In the genomic region with DNA sequence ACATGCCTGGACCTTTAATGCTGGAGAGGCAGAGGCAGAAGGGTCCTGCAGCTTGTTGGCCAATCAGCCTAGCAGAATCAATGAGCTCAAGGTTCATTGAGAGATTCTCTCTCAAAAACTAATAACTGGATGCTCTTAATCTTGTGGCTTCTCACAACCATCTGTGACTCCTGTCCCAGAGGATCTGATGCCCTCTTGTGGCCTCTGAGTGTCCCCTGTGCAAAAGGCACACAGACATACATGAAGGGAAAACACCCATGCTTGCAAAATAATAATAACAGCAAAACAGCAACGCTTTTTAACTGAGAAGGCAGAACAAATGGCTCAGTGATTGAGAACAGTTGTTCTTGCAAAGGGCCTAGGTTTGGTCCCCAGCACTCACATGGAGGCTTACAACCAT, we compare ENCODE assay signal across 18 mouse cellular contexts. TPM values are rescaled to one million over a fixed set of nuclear protein-coding genes. Genes with fewer than 3 reads are reported as not detected.
A peak's percentile ranks its signal among the peaks of the same experiment; 100 is the strongest.
DNase-seq lines count a peak whose midpoint lies in the region; ATAC-seq and TF ChIP-seq lines count a peak whose summit lies in the region.
"Had no signal": no experiment of that assay in that cellular context is flagged by ENCODE, and none has a peak within 500 bp of the region (broad histone marks: within the 10 kb centered on the region; RNA-seq: fewer than 3 reads in every experiment).

No protein-coding gene starts in this region.

- H3K9ac ChIP-seq in liver, postnatal 0 days (replicated peaks): no peak overlapping the region
- no peak overlapping the region for H3K9ac ChIP-seq in liver, embryonic 12.5 days
- H3K9ac ChIP-seq: embryonic facial prominence, embryonic 15.5 days; forebrain, embryonic 12.5 days; hindbrain, embryonic 13.5 days; liver, embryonic 13.5 days; midbrain, embryonic 15.5 days had no signal

- H3K9me3 ChIP-seq in liver, postnatal 0 days (ENCODE audit: low read length): no peaks in the 10 kb centered on the region
- H3K9me3 ChIP-seq in liver, embryonic 12.5 days (replicated peaks): no peaks in the 10 kb centered on the region
- H3K9me3 ChIP-seq: embryonic facial prominence, embryonic 15.5 days; forebrain, embryonic 12.5 days; hindbrain, embryonic 13.5 days; liver, embryonic 13.5 days; midbrain, embryonic 15.5 days had no signal

- H3K4me1 ChIP-seq in liver, postnatal 0 days (ENCODE audit: insufficient read depth): no peaks in the 10 kb centered on the region
- no peaks in the 10 kb centered on the region for H3K4me1 ChIP-seq in liver, embryonic 12.5 days
- H3K4me1 ChIP-seq: embryonic facial prominence, embryonic 15.5 days; forebrain, embryonic 12.5 days; hindbrain, embryonic 13.5 days; liver, embryonic 13.5 days; midbrain, embryonic 15.5 days had no signal

- ATAC-seq in liver, postnatal 0 days: no peak
- no peak for ATAC-seq in liver, embryonic 12.5 days
- ATAC-seq: midbrain, embryonic 15.5 days had no signal

- no peak for TF ChIP-seq EP300 in liver, postnatal 0 days (IDR thresholded peaks at IDR 0.05; ENCODE audit: low read depth)

- H3K27me3 ChIP-seq in liver, postnatal 0 days (ENCODE audit: insufficient read depth, low read length): no peaks in the 10 kb centered on the region
- H3K27me3 ChIP-seq in liver, embryonic 12.5 days (replicated peaks): peaks cover 13% of the 10 kb centered on the region; the same call in 1 of the 2 replicates
- H3K27me3 ChIP-seq: embryonic facial prominence, embryonic 15.5 days; forebrain, embryonic 12.5 days; hindbrain, embryonic 13.5 days; liver, embryonic 13.5 days; midbrain, embryonic 15.5 days had no signal

- no peak overlapping the region for H3K4me2 ChIP-seq in liver, postnatal 0 days (ENCODE audit: low read depth, low read length)
- no peak overlapping the region for H3K4me2 ChIP-seq in liver, embryonic 12.5 days
- H3K4me2 ChIP-seq: embryonic facial prominence, embryonic 15.5 days; forebrain, embryonic 12.5 days; hindbrain, embryonic 13.5 days; liver, embryonic 13.5 days; midbrain, embryonic 15.5 days had no signal

- no peak overlapping the region for H3K4me3 ChIP-seq in liver, postnatal 0 days (ENCODE audit: low read depth, low read length)
- no peak overlapping the region for H3K4me3 ChIP-seq in liver, embryonic 12.5 days
- H3K4me3 ChIP-seq: embryonic facial prominence, embryonic 15.5 days; forebrain, embryonic 12.5 days; hindbrain, embryonic 13.5 days; liver, embryonic 13.5 days; midbrain, embryonic 15.5 days had no signal

- WGBS in liver, postnatal 0 days (ENCODE audit: insufficient replicate concordance): 59% methylated on average over 1 of the region's 1 CpGs
- WGBS in liver, embryonic 12.5 days (ENCODE audit: insufficient replicate concordance): 38% methylated on average over 1 of the region's 1 CpGs

- H3K36me3 ChIP-seq in liver, postnatal 0 days (replicated peaks; ENCODE audit: insufficient read depth, low read length): no peaks in the 10 kb centered on the region
- no peaks in the 10 kb centered on the region for H3K36me3 ChIP-seq in liver, embryonic 12.5 days
- H3K36me3 ChIP-seq: embryonic facial prominence, embryonic 15.5 days; forebrain, embryonic 12.5 days; hindbrain, embryonic 13.5 days; liver, embryonic 13.5 days; midbrain, embryonic 15.5 days had no signal

- H3K27ac ChIP-seq in liver, postnatal 0 days (ENCODE audit: low read depth): no peak overlapping the region
- H3K27ac ChIP-seq in liver, embryonic 12.5 days: no peak overlapping the region
- H3K27ac ChIP-seq: embryonic facial prominence, embryonic 15.5 days; forebrain, embryonic 12.5 days; hindbrain, embryonic 13.5 days; liver, embryonic 13.5 days; midbrain, embryonic 15.5 days had no signal

- peak; percentile 57 for DNase-seq in heart, adult 11 months
- DNase-seq in heart, adult 8-10 months (ENCODE audit: low spot score): no peak
- no peak for DNase-seq in liver, postnatal 0 days
- peak; percentile 56 for DNase-seq in 416B (ENCODE audit: low read depth)
- DNase-seq in NIH3T3 (ENCODE audit: low read depth): peak; percentile 29
- DNase-seq in left cerebral cortex, adult 8-10 months (ENCODE audit: low spot score in 2 of 2): no peak
- DNase-seq in layer of hippocampus, adult 18-20 months (ENCODE audit: low spot score in 2 of 2): no peak
- DNase-seq: cerebellum, adult 18-20 months; kidney, adult 18-20 months; liver, embryonic 13.5 days; thymus, adult 18-20 months had no signal

- TF ChIP-seq CTCF in liver, postnatal 0 days (IDR thresholded peaks at IDR 0.05; ENCODE audit: low read depth): peak; percentile 41

RNA-seq across cellular contexts. Expression of gene Map1s, which starts 44.1 kb away (rescaled TPM):
- total RNA-seq in heart, adult 8-10 months (2022): 10 to 100 TPM; 17.8 to 24.5 (median 20.6) TPM
- polyA plus RNA-seq in liver, postnatal 0 days (2015; fragmentation: Nextera tagmentation; extraction: Ambion mirVana): 8.3 and 8.7 TPM in 2 replicates
- polyA plus RNA-seq in liver, embryonic 12.5 days (2016; fragmentation: Nextera tagmentation; extraction: Ambion mirVana): 28.4 and 30.9 TPM in 2 replicates
- total RNA-seq in left cerebral cortex, adult 8-10 months (2022): 100 to 1,000 TPM in 1 of 4 experiments, 10 to 100 TPM in 3; 89.4 to 101 (median 91.1) TPM
- total RNA-seq in layer of hippocampus, adult 18-20 months (2021): 100 to 1,000 TPM in 1 of 2 experiments, 10 to 100 TPM in 1; 96.3 to 100 TPM

RNA-seq across cellular contexts. Expression of gene Rpl18a, which starts 52.6 kb away (rescaled TPM):
- total RNA-seq in heart, adult 8-10 months (2022): 1,000 to 10,000 TPM in 2 of 4 experiments, 100 to 1,000 TPM in 2; 938 to 1,102 (median 988) TPM
- 2,490 and 2,569 TPM in 2 replicates for polyA plus RNA-seq in liver, postnatal 0 days (2015; fragmentation: Nextera tagmentation; extraction: Ambion mirVana)
- 3,066 and 3,170 TPM in 2 replicates for polyA plus RNA-seq in liver, embryonic 12.5 days (2016; fragmentation: Nextera tagmentation; extraction: Ambion mirVana)
- total RNA-seq in left cerebral cortex, adult 8-10 months (2022): 100 to 1,000 TPM; 653 to 769 (median 710) TPM
- total RNA-seq in layer of hippocampus, adult 18-20 months (2021): 100 to 1,000 TPM; 713 to 785 TPM

RNA-seq across cellular contexts. Expression of gene Slc5a5, which starts 57.3 kb away (rescaled TPM):
- total RNA-seq in heart, adult 8-10 months (2022): not detected
- polyA plus RNA-seq in liver, postnatal 0 days (2015; fragmentation: Nextera tagmentation; extraction: Ambion mirVana): not detected in 2 replicates
- polyA plus RNA-seq in liver, embryonic 12.5 days (2016; fragmentation: Nextera tagmentation; extraction: Ambion mirVana): 0.08 and 0.11 TPM in 2 replicates
- total RNA-seq in left cerebral cortex, adult 8-10 months (2022): 10 to 100 TPM; 10.2 to 11.9 (median 11.5) TPM
- 10 to 100 TPM; 11.1 to 12.9 TPM for total RNA-seq in layer of hippocampus, adult 18-20 months (2021)
- total RNA-seq: adrenal gland, adult 18-20 months; megakaryocyte, adult 5-6 weeks had no signal

Comparison
In these comparisons a context has a peak if more than half of its experiments do, and no peak if none do; other contexts are left out.
1. DNase-seq: peak in heart, adult 11 months (single experiment), 416B (single experiment) and NIH3T3 (single experiment); none in heart, adult 8-10 months (single experiment), liver, postnatal 0 days (single experiment), left cerebral cortex, adult 8-10 months (0 of 2) and layer of hippocampus, adult 18-20 months (0 of 2).
2. RNA of gene Slc5a5, which starts 57.3 kb away (total RNA-seq): 11.1 to 12.9 TPM in layer of hippocampus, adult 18-20 months and 10.2 to 11.9 TPM in left cerebral cortex, adult 8-10 months; not detected in heart, adult 8-10 months; every median in the first group is over 10 times any median in the second.